Mouse (Mus musculus): ENCODE data around the gene Gm21969. TPM values are rescaled to one million over a fixed set of nuclear protein-coding genes. Genes with fewer than 3 reads are reported as not detected.

Gm21969 gene
- polyA plus RNA-seq, 1 experiment from 2014 or later, result not detected

GRCm38 (mm10) chr4:139624706-139625105 is 21.7 kb downstream of the Gm21969 start:
- Histone ChIP-seq H3K4me2 (peak overlapping the region; percentile 83; the same call in 1 of the 2 replicates), H3K9me3 (no peaks in the 10 kb centered on the region), H3K4me3 (peak overlapping the region; percentile 84; the same call in 1 of the 2 replicates), H3K9ac (no peak overlapping the region), H3K36me3 (replicated peaks) (no peaks in the 10 kb centered on the region), H3K4me1 (peaks cover 25% of the 10 kb centered on the region), H3K27me3 (replicated peaks) (no peaks in the 10 kb centered on the region), H3K27ac (no peak overlapping the region)
- WGBS, result 83% methylated on average over 10 of the region's 10 CpGs
- ATAC-seq (replicated peaks), result no peak

- WGBS, result 94% methylated on average over 11 of the region's 11 CpGs
- Histone ChIP-seq H3K9ac (no peak overlapping the region), H3K27ac (no peak overlapping the region), H3K9me3 (no peaks in the 10 kb centered on the region), H3K27me3 (replicated peaks) (no peaks in the 10 kb centered on the region), H3K4me3 (no peak overlapping the region), H3K4me2 (no peak overlapping the region), H3K36me3 (replicated peaks) (no peaks in the 10 kb centered on the region), H3K4me1 (peaks cover 16% of the 10 kb centered on the region)
- ATAC-seq (replicated peaks), result no peak
Measured at GRCm38 (mm10) chr4:139627361-139627760, 24.4 kb downstream of the Gm21969 start.

GRCm38 (mm10) chr4:139630171-139630570 is 27.2 kb downstream of the Gm21969 start:
- no peak overlapping the region for H3K4me3 ChIP-seq
- no peaks in the 10 kb centered on the region for H3K27me3 ChIP-seq (replicated peaks)
- no peaks in the 10 kb centered on the region for H3K4me1 ChIP-seq
- no peaks in the 10 kb centered on the region for H3K36me3 ChIP-seq (replicated peaks)
- H3K4me2 ChIP-seq, result no peak overlapping the region
- WGBS, result 77% methylated on average over 10 of the region's 10 CpGs
- ATAC-seq (replicated peaks), result no peak
- H3K9ac ChIP-seq, result no peak overlapping the region
- H3K9me3 ChIP-seq, result no peaks in the 10 kb centered on the region
- H3K27ac ChIP-seq, result no peak overlapping the region

- Histone ChIP-seq H3K9ac (no peak overlapping the region), H3K4me1 (no peaks in the 10 kb centered on the region), H3K4me2 (no peak overlapping the region), H3K27ac (no peak overlapping the region), H3K4me3 (no peak overlapping the region), H3K9me3 (no peaks in the 10 kb centered on the region), H3K27me3 (replicated peaks) (no peaks in the 10 kb centered on the region), H3K36me3 (replicated peaks) (no peaks in the 10 kb centered on the region)
- ATAC-seq (replicated peaks), result no peak
- WGBS, result 73% methylated on average over 5 of the region's 5 CpGs
Measured at GRCm38 (mm10) chr4:139631141-139631540, 28.2 kb downstream of the Gm21969 start.

GRCm38 (mm10) chr4:139631569-139632253 is 28.7 kb downstream of the Gm21969 start:
- Histone ChIP-seq H3K4me1 (no peaks in the 10 kb centered on the region), H3K4me2 (no peak overlapping the region), H3K9me3 (no peaks in the 10 kb centered on the region), H3K36me3 (replicated peaks) (no peaks in the 10 kb centered on the region), H3K27ac (no peak overlapping the region), H3K27me3 (replicated peaks) (no peaks in the 10 kb centered on the region), H3K9ac (no peak overlapping the region), H3K4me3 (no peak overlapping the region)
- WGBS, result 81% methylated on average over 7 of the region's 7 CpGs
- no peak for ATAC-seq (replicated peaks)

- H3K27ac ChIP-seq, result no peak overlapping the region
- 0 out of 2 replicates have a peak, but pooled peaks cover 4% of the 10 kb centered on the region for H3K36me3 ChIP-seq (replicated peaks)
- H3K4me2 ChIP-seq, result no peak overlapping the region
- H3K9ac ChIP-seq, result no peak overlapping the region
- H3K27me3 ChIP-seq (replicated peaks), result no peaks in the 10 kb centered on the region; the same call in 1 of the 2 replicates
- H3K9me3 ChIP-seq, result no peaks in the 10 kb centered on the region
- no peaks in the 10 kb centered on the region for H3K4me1 ChIP-seq
- H3K4me3 ChIP-seq, result no peak overlapping the region
- WGBS, result 87% methylated on average over 10 of the region's 10 CpGs
- no peak for ATAC-seq (replicated peaks)
Measured at GRCm38 (mm10) chr4:139632254-139632580, 29.2 kb downstream of the Gm21969 start.

GRCm38 (mm10) chr4:139636373-139636772 is 33.4 kb downstream of the Gm21969 start:
- no peak for ATAC-seq (replicated peaks)

GRCm38 (mm10) chr4:139637847-139638246 is 34.9 kb downstream of the Gm21969 start:
- Histone ChIP-seq H3K9me3 (no peaks in the 10 kb centered on the region), H3K4me2 (no peak overlapping the region), H3K27ac (no peak overlapping the region), H3K4me3 (no peak overlapping the region), H3K36me3 (replicated peaks) (0 out of 2 replicates have a peak, but pooled peaks cover 8% of the 10 kb centered on the region), H3K9ac (no peak overlapping the region), H3K4me1 (peaks cover 24% of the 10 kb centered on the region), H3K27me3 (replicated peaks) (peaks cover 4% of the 10 kb centered on the region; the same call in 1 of the 2 replicates)
- ATAC-seq (replicated peaks), result no peak
- 90% methylated on average over 9 of the region's 9 CpGs for WGBS

More at GRCm38 (mm10) chr4:139636373-139636772, 33.4 kb downstream of the Gm21969 start:
- Histone ChIP-seq H3K36me3 (replicated peaks) (0 out of 2 replicates have a peak, but pooled peaks cover 8% of the 10 kb centered on the region), H3K27me3 (replicated peaks) (no peaks in the 10 kb centered on the region; the same call in 1 of the 2 replicates), H3K9ac (no peak overlapping the region), H3K4me1 (peaks cover 11% of the 10 kb centered on the region), H3K4me2 (no peak overlapping the region), H3K9me3 (no peaks in the 10 kb centered on the region), H3K4me3 (no peak overlapping the region), H3K27ac (no peak overlapping the region)
- 24% methylated on average over 7 of the region's 7 CpGs for WGBS

- WGBS, result 95% methylated on average over 16 of the region's 16 CpGs
- Histone ChIP-seq H3K4me2 (no peak overlapping the region), H3K4me1 (peaks cover 24% of the 10 kb centered on the region), H3K27ac (no peak overlapping the region), H3K9ac (no peak overlapping the region), H3K4me3 (no peak overlapping the region), H3K36me3 (replicated peaks) (0 out of 2 replicates have a peak, but pooled peaks cover 8% of the 10 kb centered on the region), H3K27me3 (replicated peaks) (peaks cover 6% of the 10 kb centered on the region; the same call in 1 of the 2 replicates), H3K9me3 (no peaks in the 10 kb centered on the region)
- ATAC-seq (replicated peaks), result no peak
Measured at GRCm38 (mm10) chr4:139638356-139638755, 35.4 kb downstream of the Gm21969 start.

- peaks cover 8% of the 10 kb centered on the region; the same call in 1 of the 2 replicates for H3K36me3 ChIP-seq (replicated peaks)
- H3K4me2 ChIP-seq, result no peak overlapping the region
- no peaks in the 10 kb centered on the region for H3K9me3 ChIP-seq
- no peak overlapping the region for H3K27ac ChIP-seq
- H3K4me3 ChIP-seq, result no peak overlapping the region
- H3K9ac ChIP-seq, result no peak overlapping the region; the same call in 1 of the 2 replicates
- no peak for ATAC-seq (replicated peaks)
- peaks cover 24% of the 10 kb centered on the region for H3K4me1 ChIP-seq
- peaks cover 6% of the 10 kb centered on the region; the same call in 1 of the 2 replicates for H3K27me3 ChIP-seq (replicated peaks)
- 28% methylated on average over 12 of the region's 12 CpGs for WGBS
Measured at GRCm38 (mm10) chr4:139639801-139640200, 36.8 kb downstream of the Gm21969 start.

- H3K27ac ChIP-seq, result no peak overlapping the region
- H3K9me3 ChIP-seq, result no peaks in the 10 kb centered on the region
- H3K9ac ChIP-seq, result no peak overlapping the region
Measured at GRCm38 (mm10) chr4:139640333-139640732, 37.3 kb downstream of the Gm21969 start.

GRCm38 (mm10) chr4:139640775-139641174 is 37.8 kb downstream of the Gm21969 start:
- no peak overlapping the region for H3K9ac ChIP-seq
- no peaks in the 10 kb centered on the region for H3K9me3 ChIP-seq
- H3K4me2 ChIP-seq, result no peak overlapping the region
- no peak overlapping the region for H3K4me3 ChIP-seq
- no peak overlapping the region for H3K27ac ChIP-seq
- H3K4me1 ChIP-seq, result peaks cover 24% of the 10 kb centered on the region
- H3K27me3 ChIP-seq (replicated peaks), result peaks cover 6% of the 10 kb centered on the region; the same call in 1 of the 2 replicates
- whole genome bisulfite sequencing, result 53% methylated on average over 6 of the region's 6 CpGs
- ATAC-seq (replicated peaks), result no peak
- peaks cover 10% of the 10 kb centered on the region; the same call in 1 of the 2 replicates for H3K36me3 ChIP-seq (replicated peaks)

More at GRCm38 (mm10) chr4:139640333-139640732, 37.3 kb downstream of the Gm21969 start:
- Histone ChIP-seq H3K4me2 (no peak overlapping the region), H3K36me3 (replicated peaks) (peaks cover 8% of the 10 kb centered on the region; the same call in 1 of the 2 replicates), H3K27me3 (replicated peaks) (peaks cover 6% of the 10 kb centered on the region; the same call in 1 of the 2 replicates), H3K4me3 (no peak overlapping the region), H3K4me1 (peaks cover 24% of the 10 kb centered on the region)
- WGBS, result 69% methylated on average over 12 of the region's 12 CpGs
- ATAC-seq (replicated peaks), result no peak

Data from midbrain, embryonic 15.5 days (tissue).